Comparison of ENCODE assay signal across 8 mouse cellular contexts in the genomic region with DNA sequence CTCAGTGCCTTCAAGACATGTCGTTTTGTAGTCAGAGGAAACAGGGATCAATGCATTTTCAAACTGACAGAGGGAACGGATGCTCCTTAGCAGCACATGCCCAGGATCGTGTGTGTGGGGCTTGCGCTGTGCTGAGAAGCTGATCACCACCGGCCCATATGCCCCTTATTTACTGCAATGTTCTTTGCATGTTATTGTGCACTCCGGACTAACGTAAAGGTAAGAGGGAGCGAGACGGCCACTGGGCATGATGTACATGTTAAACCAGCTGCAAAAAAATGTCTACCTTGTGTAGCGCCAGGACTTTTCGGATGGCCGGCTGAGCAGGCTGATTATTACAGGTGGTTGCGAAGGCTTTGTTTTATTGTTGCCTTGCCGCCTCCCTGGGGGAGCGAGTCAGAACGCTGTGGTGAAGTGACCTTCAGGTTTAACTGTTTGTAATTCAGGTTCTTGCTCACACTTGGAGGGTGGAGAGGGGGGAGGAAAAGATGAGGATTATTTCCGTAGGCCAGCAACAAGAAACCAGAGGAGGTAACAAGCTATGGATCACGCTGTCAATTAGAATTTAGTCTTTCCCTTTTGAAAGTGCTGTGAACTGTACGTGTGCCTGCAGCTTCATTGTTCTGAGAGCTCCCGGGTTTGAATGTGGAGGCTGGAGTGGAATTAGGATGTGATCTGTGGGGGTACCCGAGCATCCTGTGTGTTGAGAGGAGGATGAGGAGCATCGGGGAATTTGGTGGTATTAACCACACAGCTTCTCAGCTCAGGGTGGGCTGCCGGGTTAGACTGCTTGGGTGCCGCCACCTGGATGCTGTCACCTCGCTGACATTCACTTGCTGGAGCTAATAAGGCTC.
DNase-seq lines count a peak whose midpoint lies in the region; ATAC-seq lines count a peak whose summit lies in the region.

No protein-coding gene starts in this region.

- no peak for ATAC-seq in heart, embryonic 11.5 days (replicated peaks; ENCODE audit: insufficient number of reproducible peaks, low FRiP score, low TSS enrichment)
- peak; percentile 80 for ATAC-seq in hindbrain, embryonic 16.5 days
- ATAC-seq in stomach, embryonic 16.5 days (ENCODE audit: insufficient read depth, low FRiP score), result no peak
- no peak for ATAC-seq in granulocyte monocyte progenitor cell, adult 5-6 weeks (replicated peaks; ENCODE audit: poor library complexity, severe bottlenecking)

- no peaks in the 10 kb centered on the region for H3K36me3 ChIP-seq in heart, embryonic 11.5 days (ENCODE audit: control insufficient read depth, insufficient read depth, low read length)
- no peaks in the 10 kb centered on the region for H3K36me3 ChIP-seq in hindbrain, embryonic 16.5 days (ENCODE audit: control insufficient read depth, insufficient read depth, low read length)
- no peaks in the 10 kb centered on the region for H3K36me3 ChIP-seq in midbrain, embryonic 10.5 days
- no peaks in the 10 kb centered on the region for H3K36me3 ChIP-seq in stomach, embryonic 16.5 days (ENCODE audit: control insufficient read depth, insufficient read depth, low read length)

- DNase-seq in heart, adult 9 months (ENCODE audit: low spot score in 2 of 2), result no peak
- DNase-seq in embryo, embryonic 11 days, result peak; percentile 25
- peak; percentile 23 for DNase-seq in midbrain, embryonic 10.5 days (ENCODE audit: low spot score)
- no peak for DNase-seq in T-cell, adult 2 months (ENCODE audit: low spot score)

- H3K27me3 ChIP-seq in heart, embryonic 11.5 days (ENCODE audit: control insufficient read depth, insufficient read depth, low read length), result peaks cover 6% of the 10 kb centered on the region; the same call in 1 of the 2 replicates
- no peaks in the 10 kb centered on the region for H3K27me3 ChIP-seq in hindbrain, embryonic 16.5 days (replicated peaks; ENCODE audit: control insufficient read depth, insufficient read depth, low read length)
- peaks cover 34% of the 10 kb centered on the region for H3K27me3 ChIP-seq in midbrain, embryonic 10.5 days (ENCODE audit: low read depth, poor library complexity, severe bottlenecking)
- H3K27me3 ChIP-seq in stomach, embryonic 16.5 days (ENCODE audit: control insufficient read depth, insufficient read depth, low read length), result no peaks in the 10 kb centered on the region; the same call in 1 of the 2 replicates

- H3K4me2 ChIP-seq in heart, embryonic 11.5 days, result peak overlapping the region; percentile 61
- H3K4me2 ChIP-seq in hindbrain, embryonic 16.5 days (ENCODE audit: low read length), result peak overlapping the region; percentile 70
- H3K4me2 ChIP-seq in stomach, embryonic 16.5 days (ENCODE audit: low read depth, low read length), result peak overlapping the region; percentile 38

- peak overlapping the region; percentile 21 for H3K4me3 ChIP-seq in heart, embryonic 11.5 days (ENCODE audit: low read depth, low read length)
- peak overlapping the region; percentile 51 for H3K4me3 ChIP-seq in hindbrain, embryonic 16.5 days (ENCODE audit: low read length)
- peak overlapping the region; percentile 47 for H3K4me3 ChIP-seq in midbrain, embryonic 10.5 days
- peak overlapping the region; percentile 16 for H3K4me3 ChIP-seq in stomach, embryonic 16.5 days (replicated peaks; ENCODE audit: low read length)

- no peaks in the 10 kb centered on the region for H3K9me3 ChIP-seq in heart, embryonic 11.5 days (replicated peaks; ENCODE audit: control insufficient read depth, low read length)
- H3K9me3 ChIP-seq in hindbrain, embryonic 16.5 days (ENCODE audit: control insufficient read depth, low read length), result no peaks in the 10 kb centered on the region
- H3K9me3 ChIP-seq in midbrain, embryonic 10.5 days (replicated peaks), result no peaks in the 10 kb centered on the region
- no peaks in the 10 kb centered on the region for H3K9me3 ChIP-seq in stomach, embryonic 16.5 days (replicated peaks; ENCODE audit: control insufficient read depth, low read length)

- WGBS in heart, embryonic 11.5 days (ENCODE audit: insufficient replicate concordance), result 23% methylated on average over 25 of the region's 25 CpGs
- WGBS in hindbrain, embryonic 16.5 days, result 7% methylated on average over 25 of the region's 25 CpGs
- 13% methylated on average over 25 of the region's 25 CpGs for WGBS in midbrain, embryonic 10.5 days
- 13% methylated on average over 25 of the region's 25 CpGs for WGBS in stomach, embryonic 16.5 days

- H3K27ac ChIP-seq in heart, embryonic 11.5 days (ENCODE audit: low read depth, low read length), result no peak overlapping the region
- H3K27ac ChIP-seq in hindbrain, embryonic 16.5 days (ENCODE audit: low read depth, low read length), result peak overlapping the region; percentile 5; the same call in 1 of the 2 replicates
- H3K27ac ChIP-seq in midbrain, embryonic 10.5 days (replicated peaks), result 0 out of 2 replicates have a peak overlapping the region, but pooled peaks have one; percentile 23
- no peak overlapping the region for H3K27ac ChIP-seq in stomach, embryonic 16.5 days (ENCODE audit: low read length)

- no peak overlapping the region for H3K9ac ChIP-seq in heart, embryonic 11.5 days (ENCODE audit: low read depth, low read length)
- peak overlapping the region; percentile 54 for H3K9ac ChIP-seq in hindbrain, embryonic 16.5 days (ENCODE audit: low read depth, low read length)
- no peak overlapping the region for H3K9ac ChIP-seq in stomach, embryonic 16.5 days (ENCODE audit: low read length)

- no peaks in the 10 kb centered on the region for H3K4me1 ChIP-seq in heart, embryonic 11.5 days (ENCODE audit: control insufficient read depth, insufficient read depth, low read length)
- H3K4me1 ChIP-seq in hindbrain, embryonic 16.5 days (ENCODE audit: control insufficient read depth, insufficient read depth, low read depth, low read length), result peaks cover 6% of the 10 kb centered on the region
- H3K4me1 ChIP-seq in midbrain, embryonic 10.5 days, result peaks cover 16% of the 10 kb centered on the region
- no peaks in the 10 kb centered on the region for H3K4me1 ChIP-seq in stomach, embryonic 16.5 days (ENCODE audit: control insufficient read depth, insufficient read depth, low read length)

Comparison
In these comparisons a context has a peak if more than half of its experiments do, and no peak if none do; other contexts are left out.
1. H3K27ac ChIP-seq: peak in hindbrain, embryonic 16.5 days (single experiment) and midbrain, embryonic 10.5 days (single experiment); none in heart, embryonic 11.5 days (single experiment) and stomach, embryonic 16.5 days (single experiment).
2. DNase-seq: peak in embryo, embryonic 11 days (single experiment) and midbrain, embryonic 10.5 days (single experiment); none in heart, adult 9 months (0 of 2) and T-cell, adult 2 months (single experiment).
3. Peak in every context shown above with its lines, with median percentiles within 50 percentile points of each other: H3K4me2 ChIP-seq and H3K4me3 ChIP-seq.